Mouse (Mus musculus): ENCODE results near the gene Dcaf11.

Dcaf11 gene

DNA sequence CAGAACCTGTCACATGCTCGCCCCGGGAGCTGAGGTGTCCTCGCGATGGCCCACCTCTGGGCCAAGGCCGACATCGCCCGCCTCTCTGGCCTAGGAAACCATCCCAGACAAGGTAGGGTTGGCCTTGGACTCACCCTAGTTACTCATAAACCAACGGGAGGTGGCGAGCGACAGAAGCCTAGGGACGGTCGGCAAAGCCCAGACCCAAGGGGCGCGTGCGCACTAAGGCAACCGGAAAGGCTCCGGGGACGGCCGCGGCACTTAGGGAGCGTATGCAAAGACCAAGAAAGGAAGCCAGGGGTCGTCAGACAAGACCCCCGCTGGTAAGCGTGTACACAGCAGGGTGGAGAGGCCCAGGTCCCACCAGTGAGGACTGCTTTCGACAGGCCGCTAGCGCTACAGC, at the start of gene Dcaf11:
Gene Dcaf11 (plus strand): TSS at position 208 of the 403 bp plus-strand sequence.
- DNase-seq (ENCODE audit: low read depth) = peak; percentile 78

- no peak for DNase-seq (ENCODE audit: low read depth)
Measured at GRCm38 (mm10) chr14:55510125-55510731, 49.6 kb upstream of the Dcaf11 start, which contains the start of gene Cpne6. Gene Cpne6, plus strand, starts transcription at chr14:55510445.

DNA sequence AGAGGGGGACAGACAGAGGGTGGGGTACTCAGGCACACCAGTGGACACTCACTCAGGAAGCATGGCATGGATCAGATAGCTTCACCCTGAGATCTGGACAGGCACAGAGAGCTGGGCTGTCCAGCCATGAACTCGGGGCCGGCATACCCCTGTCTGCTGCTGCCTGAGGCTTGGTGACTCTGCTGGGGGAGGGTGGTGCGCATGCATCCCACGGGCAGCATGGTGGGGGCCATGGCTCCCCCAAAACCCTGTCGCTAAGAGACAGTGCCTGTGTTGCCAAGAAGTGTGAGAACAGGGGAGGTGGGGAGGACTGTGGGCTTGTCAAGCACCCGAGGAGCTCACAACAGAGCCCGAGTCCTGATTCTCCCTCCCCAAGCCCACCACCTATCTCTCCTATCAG, 48.8 kb upstream of the Dcaf11 start:
- no peak for DNase-seq (ENCODE audit: low read depth)

DNA sequence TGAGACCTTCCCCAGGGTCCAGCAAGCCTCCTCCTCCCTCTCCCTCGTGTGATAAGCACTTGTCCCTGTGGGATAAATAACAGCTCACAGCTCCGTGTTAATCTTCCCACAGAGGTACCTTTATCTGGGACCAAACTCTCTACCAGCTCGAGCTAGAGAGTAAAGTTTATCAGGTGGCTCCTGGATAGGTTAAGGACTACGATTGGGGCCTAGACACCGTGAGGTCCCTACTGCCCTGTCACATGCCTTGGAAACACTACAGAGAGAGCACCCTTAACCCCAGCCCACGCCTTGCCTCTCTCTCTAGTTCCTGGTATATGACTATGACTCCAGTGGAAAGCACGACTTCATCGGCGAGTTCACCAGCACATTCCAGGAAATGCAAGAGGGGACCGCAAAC, 45.9 kb upstream of the Dcaf11 start:
- DNase-seq (ENCODE audit: low read depth) = no peak

GRCm38 (mm10) chr14:55515846-55516245, 44.0 kb upstream of the Dcaf11 start:
- no peak for DNase-seq (ENCODE audit: low read depth)

- no peak for DNase-seq (ENCODE audit: low read depth)
Measured at GRCm38 (mm10) chr14:55518897-55519296, 40.9 kb upstream of the Dcaf11 start.

DNA sequence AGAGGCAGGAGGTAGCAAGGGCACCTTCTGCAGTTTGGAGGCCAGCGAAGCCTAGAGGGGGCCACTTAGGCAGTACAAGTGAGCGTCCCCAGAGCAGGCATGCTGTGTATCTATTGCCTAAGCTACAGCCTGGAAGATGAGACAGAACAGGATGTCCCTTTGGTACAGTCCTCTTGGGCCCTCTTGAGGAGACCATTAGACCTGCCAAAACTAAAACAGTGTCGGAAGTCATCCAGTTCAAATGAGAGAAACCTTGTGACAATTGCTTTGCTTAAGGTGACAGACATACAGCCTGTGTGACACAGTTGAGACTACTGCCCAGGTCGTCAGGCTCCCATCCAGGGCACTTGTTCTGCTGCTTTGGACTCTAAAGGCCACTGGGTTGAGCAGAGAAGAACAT, 40.2 kb upstream of the Dcaf11 start:
- DNase-seq (ENCODE audit: low read depth) = no peak

- DNase-seq (ENCODE audit: low read depth) = no peak
Measured at GRCm38 (mm10) chr14:55520451-55521361, 39.1 kb upstream of the Dcaf11 start.

GRCm38 (mm10) chr14:55524062-55524461, 35.7 kb upstream of the Dcaf11 start:
- no peak for DNase-seq (ENCODE audit: low read depth)

DNA sequence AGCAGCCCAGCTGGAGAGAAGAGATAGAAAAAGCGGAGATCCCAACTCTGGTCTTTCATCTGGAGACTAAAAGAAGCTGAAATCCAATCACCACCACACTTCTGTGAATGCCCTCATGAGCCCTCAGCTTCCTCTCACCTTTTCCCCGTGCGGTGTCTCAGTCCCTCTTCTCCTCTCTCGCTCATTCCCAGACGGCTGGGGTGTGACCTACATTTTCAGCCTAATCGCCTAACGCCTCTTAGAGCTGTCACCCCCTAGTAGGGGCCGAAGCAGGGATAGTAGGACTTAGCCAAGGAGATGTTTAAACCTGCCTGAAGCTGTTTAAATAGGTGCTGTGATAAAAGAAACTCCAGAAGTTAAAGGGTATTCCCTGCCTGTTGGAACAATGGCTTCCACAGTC, 35.0 kb upstream of the Dcaf11 start, which contains the start of gene Nrl:
Gene Nrl (minus strand): TSS at position 197 of the 400 bp plus-strand sequence.
- no peak for DNase-seq (ENCODE audit: low read depth)

- no peak for DNase-seq (ENCODE audit: low read depth)
Measured at GRCm38 (mm10) chr14:55526674-55527073, 33.1 kb upstream of the Dcaf11 start.

- DNase-seq (ENCODE audit: low read depth) = peak; percentile 76
Measured at GRCm38 (mm10) chr14:55527940-55528339, 31.9 kb upstream of the Dcaf11 start.

- DNase-seq (ENCODE audit: low read depth) = peak; percentile 59
Measured at GRCm38 (mm10) chr14:55536116-55536745, 23.6 kb upstream of the Dcaf11 start.

DNA sequence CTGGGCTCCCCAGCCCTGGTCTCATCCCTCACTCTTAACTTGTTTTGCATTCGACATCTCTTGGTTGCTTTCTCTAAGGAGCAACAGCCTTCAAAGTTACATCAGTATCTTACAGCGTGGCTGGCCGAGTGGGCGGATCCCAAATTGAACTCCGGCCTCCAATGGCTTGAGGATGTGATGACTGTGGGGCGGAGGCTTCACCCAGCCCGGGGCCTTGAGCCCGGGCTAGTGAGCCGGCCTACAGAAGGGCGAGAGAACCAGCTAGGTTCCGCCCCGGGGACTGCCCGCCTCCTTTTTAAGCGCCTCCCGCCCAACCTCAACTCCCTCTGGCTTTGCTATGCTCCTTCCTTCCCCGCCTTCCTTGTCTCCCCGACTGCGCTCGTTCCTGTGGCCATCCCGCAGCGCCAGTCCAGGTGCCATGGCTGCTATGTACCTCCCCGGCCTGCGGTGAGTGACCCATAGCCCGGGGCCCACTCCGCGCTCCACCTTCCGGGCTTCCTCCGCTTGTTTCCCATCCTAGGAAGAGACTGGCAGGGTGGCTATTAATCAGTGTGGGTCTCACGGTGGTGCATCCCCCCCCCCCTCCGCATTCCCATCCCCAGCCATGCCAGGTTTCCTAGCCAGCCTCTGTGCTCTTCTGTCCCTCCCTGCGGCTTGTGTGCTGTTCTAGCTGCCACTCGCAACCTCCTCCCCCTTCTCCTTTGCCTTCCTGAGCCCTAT, 19.6 kb upstream of the Dcaf11 start, which contains the start of gene Pck2:
Gene Pck2 (plus strand): TSS at position 200 of the 720 bp plus-strand sequence.
- peak; percentile 95 for DNase-seq (ENCODE audit: low read depth)

DNA sequence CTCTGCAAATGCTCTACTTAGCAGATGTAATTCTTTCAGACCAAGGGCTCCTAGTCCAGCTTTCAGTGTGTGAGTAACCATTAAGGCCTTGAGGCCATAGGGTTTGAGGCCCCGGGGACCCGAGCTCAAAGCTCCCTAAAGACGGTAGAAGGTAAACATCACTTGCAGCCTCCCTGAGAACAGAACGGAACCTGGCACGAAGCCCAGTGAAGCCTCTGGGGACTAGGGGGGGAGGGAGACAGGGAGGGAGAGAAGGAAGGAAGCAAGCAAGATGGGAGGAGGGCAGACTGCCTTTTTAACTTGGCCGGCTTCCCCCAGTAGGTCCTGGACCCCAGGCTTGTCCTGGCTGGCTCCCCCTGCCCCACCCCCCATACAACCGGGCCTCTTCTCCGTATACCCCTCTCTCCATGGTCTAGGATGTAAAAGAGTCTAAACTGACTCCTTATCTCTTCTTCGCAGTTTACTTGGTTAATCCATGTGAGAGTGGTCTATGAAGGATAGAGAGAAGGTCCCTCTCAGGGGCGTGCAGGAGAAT, 19.0 kb upstream of the Dcaf11 start:
- peak; percentile 92 for DNase-seq (ENCODE audit: low read depth)

DNA sequence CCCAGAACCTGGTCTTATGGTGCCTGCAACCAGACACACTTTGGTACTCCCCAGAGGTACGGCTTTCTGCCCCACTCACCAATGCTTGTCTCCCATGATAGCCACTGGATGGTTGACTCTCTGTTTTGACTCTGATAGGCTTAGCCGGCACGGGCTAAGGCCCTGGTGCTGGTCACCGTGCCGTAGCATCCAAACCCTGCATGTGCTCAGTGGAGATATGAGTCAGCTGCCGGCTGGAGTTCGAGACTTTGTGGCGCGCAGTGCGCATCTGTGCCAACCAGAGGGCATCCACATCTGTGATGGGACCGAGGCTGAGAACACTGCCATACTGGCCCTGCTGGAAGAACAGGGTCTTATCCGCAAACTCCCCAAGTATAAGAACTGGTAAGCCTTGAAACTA, 17.5 kb upstream of the Dcaf11 start:
- no peak for DNase-seq (ENCODE audit: low read depth)

DNA sequence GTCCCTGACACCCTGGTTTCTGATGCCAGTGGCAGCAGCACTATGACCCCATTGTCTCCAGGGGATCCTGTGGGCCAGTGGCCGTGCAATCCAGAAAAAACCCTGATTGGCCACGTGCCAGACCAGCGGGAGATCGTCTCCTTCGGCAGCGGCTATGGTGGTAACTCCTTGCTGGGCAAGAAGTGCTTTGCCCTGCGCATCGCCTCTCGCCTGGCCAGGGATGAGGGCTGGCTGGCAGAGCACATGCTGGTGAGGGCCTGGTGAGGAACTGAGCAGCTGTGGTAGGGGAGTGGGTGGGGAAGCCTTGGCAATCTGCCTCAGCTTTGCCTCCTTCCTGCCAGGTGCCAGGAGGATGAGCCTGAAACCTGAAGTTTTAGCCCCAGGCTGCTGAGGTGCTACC, 15.5 kb upstream of the Dcaf11 start:
- no peak for DNase-seq (ENCODE audit: low read depth)

DNA sequence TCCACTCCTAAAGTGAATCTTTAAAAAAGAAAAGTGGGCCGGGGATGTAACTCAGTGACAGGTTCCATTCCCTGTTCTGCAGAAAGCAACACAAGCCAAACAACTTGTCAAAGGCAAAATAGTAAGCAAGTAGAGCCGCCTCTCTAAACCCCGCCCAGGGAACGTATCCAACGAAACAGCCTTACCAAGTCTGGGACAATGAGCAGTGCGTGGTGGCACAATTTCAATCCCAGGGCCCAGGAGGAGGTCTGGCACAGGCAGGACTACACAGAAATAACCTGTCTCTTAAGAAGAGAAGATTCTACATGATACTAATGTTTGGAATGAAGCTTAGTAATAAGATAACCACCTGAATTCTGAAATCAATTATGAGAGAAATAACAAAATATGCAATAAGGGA, 9.6 kb upstream of the Dcaf11 start:
- DNase-seq (ENCODE audit: low read depth) = no peak

GRCm38 (mm10) chr14:55551347-55551746, 8.5 kb upstream of the Dcaf11 start:
- no peak for DNase-seq (ENCODE audit: low read depth)

- DNase-seq (ENCODE audit: low read depth) = no peak
Measured at GRCm38 (mm10) chr14:55551794-55552193, 8.0 kb upstream of the Dcaf11 start.

DNA sequence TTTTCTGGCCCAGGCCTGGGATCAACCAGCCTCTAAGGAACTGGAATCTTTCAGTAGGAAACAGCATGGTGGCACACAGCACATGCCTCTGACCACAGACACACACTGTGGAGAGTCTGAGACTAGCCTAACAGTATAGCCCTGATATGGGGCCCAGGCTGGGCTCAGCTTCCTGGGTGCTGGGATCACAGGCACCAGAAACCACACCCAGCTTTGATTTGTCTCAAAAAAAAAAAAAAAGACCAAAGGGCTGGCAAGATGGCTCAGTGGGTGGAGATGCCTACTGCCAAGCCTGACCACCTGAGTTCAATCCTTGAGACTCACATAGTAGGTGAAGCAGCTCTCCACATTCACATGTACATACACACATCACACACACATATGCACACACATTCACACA, 5.2 kb upstream of the Dcaf11 start:
- DNase-seq (ENCODE audit: low read depth) = no peak

- no peak for DNase-seq (ENCODE audit: low read depth)
Measured at GRCm38 (mm10) chr14:55555788-55556187, 4.0 kb upstream of the Dcaf11 start.
